Mouse (Mus musculus) hindlimb bud, embryonic 11.5 days (tissue): ENCODE data around the gene Popdc2.

Experiments used
- DNase-seq: peaks from one replicate; pipeline ENCODE4 v3.0.0-alpha.2; 2012; ENCODE audit warnings: low read depth, low spot score; ENCODE audit errors: extremely low spot score

Gene Popdc2

DNA sequence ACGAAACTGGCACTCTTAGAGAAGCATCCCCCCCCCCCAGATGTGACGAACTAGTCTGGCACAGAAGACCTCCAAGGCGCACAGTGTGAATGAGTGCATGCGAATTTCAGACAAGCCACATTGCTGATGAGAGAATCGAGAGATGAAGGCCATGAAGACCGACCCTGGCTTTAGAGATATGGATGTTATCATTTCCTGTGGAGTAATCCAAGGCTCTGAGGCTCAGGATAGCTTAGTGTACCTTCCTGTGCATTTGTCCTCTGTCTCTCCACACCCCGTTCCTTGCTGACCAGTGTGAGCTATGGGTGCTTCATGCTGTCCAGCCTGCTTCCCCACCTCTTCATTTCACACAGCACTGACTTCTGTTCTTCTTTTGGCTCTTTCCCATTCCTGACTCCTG lies 13.2 kb downstream of the Popdc2 start:
- no peak for DNase-seq

DNA sequence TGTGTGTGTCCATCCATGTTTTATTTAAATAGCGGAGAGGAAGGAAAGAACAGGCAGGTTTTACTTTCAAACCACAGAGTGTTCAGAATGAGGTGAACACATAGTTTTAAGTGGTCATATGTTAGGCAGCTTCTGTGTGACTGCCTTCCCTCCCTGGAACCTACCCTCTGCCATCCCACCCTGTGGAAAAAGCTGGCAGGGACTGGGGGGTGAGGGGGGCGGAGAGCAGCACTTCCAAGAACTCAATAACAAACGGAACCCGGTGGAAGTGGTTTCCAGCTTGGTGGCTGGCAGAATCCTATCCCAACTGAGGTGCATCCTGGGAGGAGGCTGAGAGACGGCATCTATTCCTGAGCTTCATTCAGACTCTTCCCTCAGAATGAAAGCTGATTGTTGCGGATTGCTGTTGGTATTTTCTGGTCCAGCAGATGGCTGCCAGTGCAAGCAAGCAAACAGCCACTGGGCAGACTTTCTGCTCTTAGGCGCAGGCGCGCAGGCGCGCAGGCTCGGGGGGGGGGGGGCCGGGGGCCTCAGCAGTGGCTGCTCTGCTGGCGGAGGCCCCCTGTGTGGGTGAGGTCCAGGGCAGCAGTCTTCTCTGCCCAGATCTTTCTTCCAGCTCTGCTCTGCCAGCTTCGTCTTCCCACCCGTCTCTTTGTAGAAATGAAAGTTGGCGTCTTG lies 14.3 kb downstream of the Popdc2 start:
- DNase-seq = no peak

DNA sequence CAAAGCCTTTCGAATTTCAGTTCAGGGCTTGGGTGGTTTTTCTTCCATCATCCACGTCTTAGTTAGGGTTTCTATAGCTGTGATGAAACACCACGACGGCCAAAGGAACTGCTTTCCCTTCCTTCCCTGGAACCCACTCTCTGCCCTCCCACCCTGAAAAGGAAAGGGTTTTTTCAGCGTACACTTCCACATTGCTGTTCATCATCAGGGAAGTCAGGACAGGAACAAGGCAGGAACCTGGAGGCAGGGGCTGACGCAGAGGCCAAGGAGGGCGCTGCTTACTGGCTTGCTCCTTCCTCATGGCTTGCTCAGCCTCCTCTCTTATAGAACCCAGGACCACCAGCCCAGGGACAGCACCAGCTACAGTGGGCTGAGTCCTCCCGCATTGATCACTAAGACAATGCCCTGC lies 14.8 kb downstream of the Popdc2 start:
- DNase-seq = no peak

DNA sequence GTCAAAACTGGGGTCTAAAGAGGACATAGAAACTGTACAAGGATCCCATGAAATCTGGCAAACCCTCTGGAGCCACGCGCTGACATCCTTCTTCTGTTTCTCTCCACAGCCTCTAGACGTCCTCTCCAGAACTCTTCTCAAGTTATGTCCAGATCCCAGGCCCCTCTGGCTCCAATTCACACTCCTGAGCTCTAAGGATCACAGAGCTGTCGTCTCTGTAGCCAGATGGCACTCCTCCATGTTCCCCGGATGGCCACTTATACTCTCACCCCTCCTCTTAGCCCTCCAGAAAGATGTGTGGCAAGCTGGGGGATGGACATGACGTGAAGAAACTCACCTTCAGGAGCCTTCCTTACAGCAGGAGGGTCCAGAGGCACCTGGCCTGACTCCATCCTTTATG lies 15.5 kb downstream of the Popdc2 start:
- DNase-seq = no peak

DNA sequence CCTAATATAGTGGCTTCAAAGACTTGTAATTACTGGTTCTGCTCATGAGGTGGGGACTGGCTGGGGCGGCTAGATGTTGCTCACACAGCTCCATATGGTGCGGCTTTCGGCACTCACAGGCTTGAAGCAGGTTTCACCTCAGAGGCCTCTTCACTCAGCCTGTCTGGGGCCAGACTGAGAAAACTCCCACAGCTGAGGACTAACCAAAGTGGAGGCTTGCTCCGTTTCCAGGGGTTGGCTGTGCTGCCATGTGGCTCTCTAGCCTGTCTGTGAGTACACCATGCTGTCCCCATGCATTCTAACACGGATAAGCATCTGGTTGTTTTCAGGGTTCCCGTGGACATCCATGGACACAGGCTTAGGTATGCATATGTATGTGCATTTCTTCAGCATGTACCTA lies 16.6 kb downstream of the Popdc2 start:
- DNase-seq = no peak

DNA sequence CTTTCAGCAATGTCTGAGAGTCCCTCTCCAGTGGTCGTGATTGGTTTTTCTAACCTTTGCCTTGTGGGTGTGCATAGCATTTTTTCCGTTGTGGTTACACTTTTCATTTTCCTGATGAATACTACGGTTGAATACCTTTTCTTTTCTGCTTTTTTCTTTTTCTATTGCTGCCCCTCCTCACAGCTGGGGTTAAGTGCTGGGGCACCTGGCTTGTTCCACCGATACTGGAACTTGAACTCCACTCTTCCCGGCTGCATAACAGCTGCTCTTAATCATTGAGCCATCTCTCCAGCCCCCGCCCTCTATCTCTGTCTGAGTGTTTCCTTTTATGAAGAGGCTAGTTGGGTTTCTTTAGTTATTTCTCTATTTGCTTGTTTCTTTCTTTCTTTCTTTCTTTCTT lies 17.1 kb downstream of the Popdc2 start:
- no peak for DNase-seq

DNA sequence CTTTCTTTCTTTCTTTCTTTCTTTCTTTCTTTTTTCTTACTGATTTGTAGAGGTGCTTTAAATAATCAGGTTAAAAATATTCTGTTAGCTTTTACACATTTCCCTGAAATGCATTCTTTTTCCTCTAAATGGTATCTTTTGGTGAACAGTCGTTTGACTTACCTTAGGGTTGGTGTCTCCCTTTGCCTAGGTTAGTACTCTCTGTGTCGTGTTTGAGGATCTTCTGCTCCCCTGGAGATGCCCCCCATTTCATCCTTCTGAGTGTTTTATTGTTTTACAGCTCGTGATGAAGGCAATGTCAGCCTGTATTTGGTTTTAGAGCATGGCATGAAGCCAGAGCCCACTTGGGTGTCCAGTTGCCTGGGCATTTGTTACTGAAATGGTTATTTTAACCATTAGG lies 17.5 kb downstream of the Popdc2 start:
- DNase-seq = no peak

DNA sequence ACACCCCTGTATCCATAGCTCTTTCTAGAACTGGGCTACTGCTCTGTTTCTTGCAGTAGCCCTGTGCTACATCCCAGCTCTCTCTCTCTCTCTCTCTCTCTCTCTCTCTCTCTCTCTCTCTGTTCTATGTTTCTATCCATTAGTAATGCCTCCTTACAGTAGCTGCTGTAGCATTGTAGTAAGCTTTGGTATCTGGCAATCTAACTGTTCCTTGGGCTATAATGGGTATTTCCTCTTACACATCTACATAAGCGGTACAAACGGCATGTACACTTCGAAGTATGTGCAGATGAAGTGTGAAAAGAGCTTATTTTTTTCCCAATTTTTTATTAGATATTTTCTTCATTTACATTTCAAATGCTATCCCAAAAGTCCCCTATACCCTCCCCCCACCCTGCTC lies 17.9 kb downstream of the Popdc2 start:
- DNase-seq = no peak

DNA sequence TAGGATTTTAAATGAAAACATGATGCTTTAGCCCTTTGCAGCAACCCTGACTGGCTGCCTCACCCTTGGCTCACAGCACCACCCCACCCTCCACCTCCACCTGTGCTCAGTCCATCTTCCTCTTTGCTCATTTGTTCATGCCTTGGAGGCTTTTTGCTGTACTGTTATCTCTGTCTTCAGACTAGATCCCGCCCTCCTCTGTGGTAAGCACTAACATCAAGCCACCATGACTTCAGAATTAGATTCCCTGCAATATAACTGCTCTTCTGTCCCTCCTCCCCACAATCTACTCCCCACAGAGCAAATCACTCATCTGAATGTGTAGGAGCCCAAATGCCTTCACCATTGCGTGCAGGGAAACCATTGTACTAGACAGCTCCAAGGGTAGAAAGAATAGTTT lies 21.7 kb downstream of the Popdc2 start:
- no peak for DNase-seq

DNA sequence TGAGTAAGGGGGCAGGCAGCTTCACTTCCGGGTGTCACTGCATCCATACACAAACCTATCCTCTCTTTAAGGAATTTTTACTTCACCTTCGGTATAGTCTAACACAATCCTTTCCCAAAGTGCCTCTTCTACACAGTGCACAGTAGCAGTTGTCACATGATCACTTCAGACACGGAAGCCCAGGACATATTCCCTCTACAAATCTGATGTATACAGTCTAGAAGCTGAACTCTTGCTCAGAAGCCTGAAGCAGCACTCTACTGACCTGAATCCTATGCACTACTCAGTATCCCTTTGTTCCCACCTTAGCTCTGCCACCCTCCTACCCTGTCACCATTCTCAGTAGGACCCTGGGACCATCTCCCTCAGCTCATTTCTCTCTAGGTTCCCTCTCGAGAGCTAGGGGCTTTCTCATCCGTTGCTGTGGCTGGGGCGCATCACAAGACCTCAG lies 23.2 kb downstream of the Popdc2 start:
- no peak for DNase-seq

DNA sequence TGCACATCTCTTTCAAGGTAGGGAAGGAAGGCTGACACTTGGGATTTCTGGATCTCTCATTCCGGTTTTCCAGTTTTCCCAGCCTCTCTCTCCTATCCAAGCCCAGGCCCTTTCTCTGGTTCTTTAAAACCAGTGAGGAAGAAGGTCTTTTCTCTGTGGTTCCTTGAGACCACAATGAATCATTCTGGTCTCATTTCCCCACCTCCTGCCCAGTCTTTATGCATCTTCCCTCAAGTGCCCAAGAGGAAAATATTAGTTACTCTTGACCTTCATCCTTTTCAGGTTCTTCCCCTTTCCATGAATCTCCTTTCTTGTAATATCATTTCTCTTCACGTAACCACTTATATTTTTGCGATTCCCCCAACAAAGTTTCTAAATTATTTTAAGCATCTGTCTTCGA lies 23.7 kb downstream of the Popdc2 start:
- no peak for DNase-seq

DNA sequence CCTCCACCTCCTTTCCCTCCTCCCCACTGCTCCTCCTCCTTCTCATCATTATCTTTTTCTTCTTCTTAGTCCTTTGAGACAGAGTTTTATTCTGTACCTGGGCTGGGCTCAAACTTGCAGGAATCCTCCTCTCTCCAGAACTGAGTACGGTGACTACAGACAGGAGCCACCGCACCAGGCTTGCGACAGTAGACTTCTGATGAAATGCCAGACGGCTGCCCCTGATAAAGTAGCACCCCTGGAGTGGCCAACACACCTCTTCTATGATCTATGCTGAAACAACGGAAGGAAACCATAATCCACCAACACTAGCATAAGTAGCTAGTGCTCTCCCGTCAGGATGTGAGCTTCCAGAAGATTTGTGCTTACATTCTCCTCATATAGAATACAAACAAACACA lies 25.4 kb downstream of the Popdc2 start:
- DNase-seq = no peak

DNA sequence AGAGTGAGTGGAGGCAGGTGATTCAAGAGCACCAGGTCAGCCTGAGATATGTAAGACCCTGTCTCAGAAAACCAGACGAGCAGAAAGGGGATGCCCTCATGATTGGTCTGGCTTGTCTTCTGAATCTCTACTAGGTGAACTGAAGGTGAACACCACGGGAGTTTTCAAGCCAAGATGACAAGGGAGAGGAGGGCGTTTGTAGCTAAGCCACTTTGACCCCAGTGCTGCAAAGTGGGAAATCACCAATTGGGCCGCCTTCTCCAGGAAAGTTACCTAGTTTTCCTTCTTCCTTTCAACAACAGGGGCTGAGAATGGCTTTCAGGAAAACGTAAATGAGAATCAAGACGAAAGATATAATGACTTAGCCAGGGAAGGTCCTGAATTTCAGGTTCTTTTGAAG lies 26.7 kb downstream of the Popdc2 start:
- DNase-seq = no peak

DNA sequence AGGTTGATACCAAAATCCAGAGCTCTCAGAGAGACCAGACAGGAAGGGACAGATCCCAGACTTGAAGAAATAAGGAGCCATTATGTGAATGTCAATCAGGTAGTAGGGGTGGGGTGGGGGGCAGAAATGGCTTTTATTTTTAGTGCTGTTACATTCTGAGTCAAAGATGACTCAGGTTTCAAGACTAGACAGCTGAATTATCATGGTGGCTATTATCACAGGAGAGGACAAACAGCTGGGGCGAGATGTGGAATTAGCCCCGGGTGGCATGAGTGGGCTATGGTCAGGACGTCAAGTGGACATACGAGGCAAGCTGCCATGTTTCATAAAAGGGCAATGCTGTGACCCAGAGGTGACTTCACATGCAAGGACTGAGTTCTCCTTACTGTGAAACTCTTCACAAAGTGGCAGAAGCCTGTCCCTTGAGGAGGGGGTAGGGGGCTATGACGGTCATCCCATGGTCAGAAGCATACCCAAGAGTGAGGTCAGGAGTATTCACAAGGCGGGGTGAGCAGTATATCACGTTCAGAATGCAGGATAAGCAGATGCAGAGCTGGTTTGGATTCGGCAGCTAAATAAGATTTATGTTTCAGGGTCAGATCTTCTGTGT lies 27.4 kb downstream of the Popdc2 start:
- DNase-seq = no peak

DNA sequence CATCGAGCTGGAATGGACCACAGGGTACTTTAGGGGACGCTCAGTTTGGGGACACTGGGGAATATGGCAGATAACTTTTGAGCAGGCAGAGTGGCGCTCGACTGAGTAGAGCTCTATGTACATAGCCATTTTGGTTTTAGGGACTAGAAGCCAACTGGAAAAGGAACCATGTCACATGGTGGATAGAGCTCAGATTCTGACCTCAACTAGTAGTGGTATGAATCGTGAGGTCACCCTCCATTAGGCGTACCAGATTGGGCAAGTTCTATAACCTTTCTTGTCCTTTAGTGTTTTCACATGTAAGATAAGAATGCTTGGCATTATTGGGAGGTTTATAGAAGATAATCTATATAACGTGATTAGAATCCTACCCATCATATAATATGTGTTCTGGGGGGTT lies 28.3 kb downstream of the Popdc2 start:
- DNase-seq = no peak

DNA sequence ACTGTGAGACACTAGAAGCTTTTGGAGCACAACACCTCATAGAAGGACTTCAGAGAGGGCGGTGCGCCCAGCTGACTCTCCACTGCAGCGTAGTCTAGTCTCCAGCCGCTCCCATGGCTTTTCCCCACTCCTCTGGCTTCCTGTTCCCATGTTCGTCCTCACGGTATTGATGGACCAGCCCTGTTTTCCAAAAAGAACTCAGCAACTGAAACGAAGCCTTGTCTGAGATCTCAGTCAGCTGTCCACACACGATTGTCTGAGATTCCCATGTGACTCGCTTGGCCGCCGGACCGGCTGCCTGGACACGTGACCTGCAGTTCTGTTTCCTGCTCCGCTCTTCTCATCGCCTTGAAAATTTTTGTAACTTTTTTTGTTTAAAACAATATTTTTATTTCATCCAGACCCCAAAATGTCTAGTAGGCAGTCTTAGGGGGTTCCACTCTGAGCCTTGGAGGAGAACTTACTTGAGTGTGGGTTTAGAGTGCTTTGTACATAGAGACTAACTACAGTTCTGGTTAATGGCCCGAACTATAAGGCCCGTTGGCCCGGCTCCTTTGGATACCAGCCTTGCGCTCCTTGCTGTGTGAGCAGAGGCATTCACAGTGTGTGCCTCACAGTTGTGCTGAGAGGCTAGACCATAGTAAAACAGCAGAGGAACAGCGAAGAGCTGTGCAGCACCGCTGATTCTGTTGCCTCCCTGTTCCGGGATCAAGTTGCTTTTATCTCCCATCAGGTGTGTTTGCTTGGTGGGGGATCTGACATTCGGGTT lies 30.3 kb downstream of the Popdc2 start:
- DNase-seq = no peak

DNA sequence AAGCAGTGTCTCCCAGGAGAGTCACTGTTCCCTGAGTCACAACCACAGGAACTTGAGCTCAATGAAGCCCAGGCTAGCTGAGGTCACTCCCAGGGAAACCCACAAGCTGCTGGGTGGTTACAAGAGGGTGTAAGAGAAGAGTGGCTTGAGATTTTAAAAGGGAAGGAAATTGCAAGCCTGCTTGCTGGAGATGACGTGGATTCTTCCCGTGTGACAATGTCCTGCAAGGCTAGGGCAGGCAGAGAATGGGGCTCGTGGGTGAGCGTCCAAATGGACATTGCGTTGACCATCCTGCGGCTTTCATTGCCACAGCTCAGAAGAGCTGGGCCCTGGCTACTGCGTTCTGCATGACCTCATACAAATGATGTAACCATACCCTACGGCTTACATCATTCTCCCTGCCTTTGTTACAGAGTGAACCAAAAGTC lies 32.2 kb downstream of the Popdc2 start:
- DNase-seq = no peak

DNA sequence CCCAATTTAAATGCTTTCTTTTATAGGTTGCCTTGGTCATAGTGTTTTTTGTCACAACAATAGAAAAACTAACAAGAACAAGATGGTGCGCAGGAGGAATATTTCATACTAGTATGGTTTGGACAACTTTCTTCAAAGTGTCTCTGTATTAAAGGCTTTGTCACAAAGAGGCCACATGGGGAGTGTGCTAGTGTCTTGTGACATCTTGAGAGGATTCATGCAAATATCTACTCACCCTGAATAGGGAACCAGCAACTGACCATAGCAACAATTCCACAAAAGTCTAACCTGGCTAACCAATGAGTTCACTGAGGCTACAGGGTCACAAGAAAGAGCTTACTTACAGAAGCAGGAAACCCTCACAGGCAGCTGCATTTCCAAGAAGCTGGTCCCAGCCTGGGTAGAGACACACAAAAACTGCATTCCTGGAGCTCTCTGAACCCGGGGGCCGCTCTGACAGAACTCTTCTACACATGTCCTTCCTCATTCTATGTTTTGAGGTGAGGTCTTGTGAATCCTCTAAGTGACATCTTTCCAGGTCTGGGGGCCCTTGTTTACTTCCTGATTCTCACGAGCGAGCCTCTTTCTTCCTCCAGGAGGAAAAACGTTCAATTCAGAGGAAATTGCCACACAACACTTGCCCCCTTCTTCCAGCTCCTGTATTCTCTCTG lies 33.2 kb downstream of the Popdc2 start:
- no peak for DNase-seq

DNA sequence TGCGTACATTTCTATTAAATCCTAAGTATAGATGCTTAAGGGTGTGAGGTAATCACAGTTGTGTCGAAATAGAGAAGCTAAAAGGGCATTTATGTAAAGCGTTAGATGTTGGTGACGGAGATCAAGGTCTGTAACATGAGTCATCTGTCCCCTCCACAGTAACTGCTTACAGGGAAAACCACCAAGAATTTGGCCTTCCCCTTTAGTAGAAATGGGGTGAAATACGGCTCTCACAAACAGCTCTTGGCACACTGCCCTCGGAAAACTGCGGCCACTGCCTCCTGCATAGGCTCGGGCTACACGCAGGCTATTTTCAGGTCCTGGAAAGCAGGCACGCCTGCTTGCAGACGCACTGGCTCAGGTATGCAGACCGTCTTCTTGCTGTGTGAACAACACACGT lies 34.1 kb downstream of the Popdc2 start:
- DNase-seq = no peak

DNA sequence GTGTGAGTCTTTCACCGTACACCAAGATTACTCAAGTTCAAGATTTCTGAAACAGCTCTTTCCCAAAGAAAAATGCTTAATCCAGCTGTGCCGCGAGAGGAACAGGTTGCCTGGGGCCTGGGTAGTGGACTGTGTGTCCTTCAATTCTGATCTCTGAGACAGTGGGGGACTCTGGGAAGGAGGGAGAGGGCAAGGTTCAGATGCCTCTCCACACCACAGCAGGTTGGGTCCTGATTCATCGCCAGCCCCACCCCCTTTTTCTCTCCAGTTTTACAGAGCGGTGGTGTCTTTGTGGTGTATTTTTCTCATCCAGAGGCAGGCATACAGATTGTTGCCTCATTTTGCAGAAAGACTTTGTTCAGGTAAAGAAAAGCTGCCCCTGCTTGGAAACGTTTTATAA lies 36.3 kb downstream of the Popdc2 start:
- no peak for DNase-seq

DNA sequence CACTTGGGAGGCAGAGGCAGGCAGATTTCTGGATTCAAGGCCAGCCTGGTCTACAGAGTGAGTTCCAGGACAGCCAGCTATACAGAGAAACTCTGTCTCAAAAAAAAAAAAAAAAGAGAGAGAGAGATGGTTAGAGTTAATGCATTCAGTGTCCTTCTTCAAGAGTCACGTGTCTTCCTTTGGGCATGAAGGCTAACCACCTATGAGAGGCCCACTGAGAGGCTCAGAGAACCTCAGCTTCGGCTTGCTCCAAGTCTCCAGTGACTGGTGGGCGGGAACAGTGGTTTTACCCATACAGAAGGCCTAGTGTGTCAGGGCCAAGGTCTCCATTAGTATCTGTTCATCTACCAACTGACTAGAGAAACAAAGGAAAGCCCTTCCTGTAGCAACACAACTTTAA lies 37.1 kb downstream of the Popdc2 start:
- DNase-seq = no peak
